Mouse (Mus musculus): Measurements from ENCODE around the gene Gm3336. TPM values are rescaled to one million over a fixed set of nuclear protein-coding genes. Genes with fewer than 3 reads are reported as not detected.
A peak's percentile ranks its signal among the peaks of the same experiment; 100 is the strongest.

The Gm3336 gene
- 1.8 and 3.9 TPM in 2 replicates for total RNA-seq (2012; rRNA removed)

- in situ Hi-C loops (cut with MboI; ENCODE audit: low sequenced_read_pairs in 2 of 2, unreplicated experiment in 2 of 2), result loop anchor here (5.0 kb wide), 2 partner anchors 34 to 39 kb away; partner anchors contain the start of gene Rab3a (in 1 of the 2)
- H3K4me1 ChIP-seq (ENCODE audit: control insufficient read depth in 2 of 2, insufficient read depth in 2 of 2, low read length in 2 of 2, poor library complexity in 1 of 2), result peaks cover 0 to 12% of the 10 kb centered on the region in 2 experiments; a peak in 1 of 4 replicates
- no peak for DNase-seq (ENCODE audit: low read depth, low spot score)
- no peak within 1 kb of the TSS for H3K27ac ChIP-seq (ENCODE audit: insufficient read depth, low read depth, low read length, poor library complexity, severe bottlenecking)
- H3K4me3 ChIP-seq (ENCODE audit: insufficient read depth in 1 of 2, low read depth in 1 of 2, low read length in 2 of 2, poor library complexity in 1 of 2, severe bottlenecking in 1 of 2), result peak within 1 kb of the TSS in 1 of 2 experiments; percentile 35; a peak in 1 of 4 replicates
- H3K9ac ChIP-seq (ENCODE audit: insufficient read depth, low read depth, low read length, poor library complexity, severe bottlenecking), result 0 out of 2 replicates have a peak within 1 kb of the TSS, but pooled peaks have one; percentile 58
- H3K9me3 ChIP-seq (ENCODE audit: control insufficient read depth, insufficient read depth, low read depth, low read length), result no peaks in the 10 kb centered on the region
- no peak for TF ChIP-seq HCFC1 (IDR thresholded peaks at IDR 0.05; ENCODE audit: borderline replicate concordance, insufficient read depth, low read length)
- TF ChIP-seq ZNF384 (IDR thresholded peaks at IDR 0.05; ENCODE audit: low read depth, low read length), result no peak
- TF ChIP-seq ZC3H11A (IDR thresholded peaks at IDR 0.05; ENCODE audit: borderline replicate concordance, low read depth, low read length), result no peak
- TF ChIP-seq CHD2 (IDR thresholded peaks at IDR 0.05; ENCODE audit: low read depth, low read length), result no peak
- TF ChIP-seq MAFK (IDR thresholded peaks at IDR 0.05; ENCODE audit: insufficient read depth, low read depth, low read length), result no peak
- H3K36me3 ChIP-seq (ENCODE audit: control insufficient read depth, insufficient read depth, low read length, poor library complexity, severe bottlenecking), result no peaks in the 10 kb centered on the region
These were observed at the start of gene Gm3336 for GRCm38 (mm10) chr8:70718297-70718696. Gm3336 (plus strand) TSS chr8:70718543.

- Histone ChIP-seq H3K36me3 (ENCODE audit: control insufficient read depth, insufficient read depth, low read length, poor library complexity, severe bottlenecking) (peaks cover 7% of the 10 kb centered on the region; the same call in 1 of the 2 replicates), H3K9ac (ENCODE audit: insufficient read depth, low read depth, low read length, poor library complexity, severe bottlenecking) (peak overlapping the region; percentile 33; the same call in 1 of the 2 replicates), H3K9me3 (ENCODE audit: control insufficient read depth, insufficient read depth, low read depth, low read length) (no peaks in the 10 kb centered on the region), H3K27ac (ENCODE audit: insufficient read depth, low read depth, low read length, poor library complexity, severe bottlenecking) (no peak overlapping the region; the same call in 1 of the 2 replicates), H3K4me3 (ENCODE audit: insufficient read depth in 1 of 2, low read depth in 1 of 2, low read length in 2 of 2, poor library complexity in 1 of 2, severe bottlenecking in 1 of 2) (no peak overlapping the region), H3K4me1 (ENCODE audit: control insufficient read depth in 2 of 2, insufficient read depth in 2 of 2, low read length in 2 of 2, poor library complexity in 1 of 2) (peaks cover 18 to 29% of the 10 kb centered on the region in 2 experiments)
- TF ChIP-seq HCFC1 (IDR thresholded peaks at IDR 0.05; ENCODE audit: borderline replicate concordance, insufficient read depth, low read length) (no peak), ZNF384 (IDR thresholded peaks at IDR 0.05; ENCODE audit: low read depth, low read length) (no peak), MAFK (IDR thresholded peaks at IDR 0.05; ENCODE audit: insufficient read depth, low read depth, low read length) (no peak), ZC3H11A (IDR thresholded peaks at IDR 0.05; ENCODE audit: borderline replicate concordance, low read depth, low read length) (no peak), CHD2 (IDR thresholded peaks at IDR 0.05; ENCODE audit: low read depth, low read length) (no peak)
- DNase-seq (ENCODE audit: low read depth, low spot score), result no peak
- in situ Hi-C loops (cut with MboI; ENCODE audit: low sequenced_read_pairs in 2 of 2, unreplicated experiment in 2 of 2), result no loop called here
These were observed 46.6 kb upstream of the Gm3336 start for GRCm38 (mm10) chr8:70671615-70672324.

- in situ Hi-C loops (cut with MboI; ENCODE audit: low sequenced_read_pairs in 2 of 2, unreplicated experiment in 2 of 2), result no loop called here
- peaks cover 16 to 28% of the 10 kb centered on the region in 2 experiments for H3K4me1 ChIP-seq (ENCODE audit: control insufficient read depth in 2 of 2, insufficient read depth in 2 of 2, low read length in 2 of 2, poor library complexity in 1 of 2)
- TF ChIP-seq ZC3H11A (IDR thresholded peaks at IDR 0.05; ENCODE audit: borderline replicate concordance, low read depth, low read length) (0 out of 2 replicates have a peak, but pooled peaks have one; percentile 24), ZNF384 (IDR thresholded peaks at IDR 0.05; ENCODE audit: low read depth, low read length) (no peak), MAFK (IDR thresholded peaks at IDR 0.05; ENCODE audit: insufficient read depth, low read depth, low read length) (no peak), CHD2 (IDR thresholded peaks at IDR 0.05; ENCODE audit: low read depth, low read length) (no peak), HCFC1 (IDR thresholded peaks at IDR 0.05; ENCODE audit: borderline replicate concordance, insufficient read depth, low read length) (no peak)
- H3K27ac ChIP-seq (ENCODE audit: insufficient read depth, low read depth, low read length, poor library complexity, severe bottlenecking), result peak overlapping the region; percentile 64; the same call in 1 of the 2 replicates
- no peak for DNase-seq (ENCODE audit: low read depth, low spot score)
- peak overlapping the region; percentile 54 to 67 for H3K4me3 ChIP-seq (ENCODE audit: insufficient read depth in 1 of 2, low read depth in 1 of 2, low read length in 2 of 2, poor library complexity in 1 of 2, severe bottlenecking in 1 of 2)
- peaks cover 9% of the 10 kb centered on the region; the same call in 1 of the 2 replicates for H3K36me3 ChIP-seq (ENCODE audit: control insufficient read depth, insufficient read depth, low read length, poor library complexity, severe bottlenecking)
- peak overlapping the region; percentile 76 for H3K9ac ChIP-seq (ENCODE audit: insufficient read depth, low read depth, low read length, poor library complexity, severe bottlenecking)
- H3K9me3 ChIP-seq (ENCODE audit: control insufficient read depth, insufficient read depth, low read depth, low read length), result no peaks in the 10 kb centered on the region
These were observed 45.8 kb upstream of the Gm3336 start for GRCm38 (mm10) chr8:70672325-70673078.

- H3K9ac ChIP-seq (ENCODE audit: insufficient read depth, low read depth, low read length, poor library complexity, severe bottlenecking), result peak within 1 kb of the TSS; percentile 99
- peak within 1 kb of the TSS; percentile 94 to 97 for H3K4me3 ChIP-seq (ENCODE audit: insufficient read depth in 1 of 2, low read depth in 1 of 2, low read length in 2 of 2, poor library complexity in 1 of 2, severe bottlenecking in 1 of 2)
- TF ChIP-seq ZC3H11A (IDR thresholded peaks at IDR 0.05; ENCODE audit: borderline replicate concordance, low read depth, low read length), result no peak; the same call in 1 of the 2 replicates
- peak; percentile 88 for TF ChIP-seq CHD2 (IDR thresholded peaks at IDR 0.05; ENCODE audit: low read depth, low read length)
- no peak for TF ChIP-seq MAFK (IDR thresholded peaks at IDR 0.05; ENCODE audit: insufficient read depth, low read depth, low read length)
- TF ChIP-seq HCFC1 (IDR thresholded peaks at IDR 0.05; ENCODE audit: borderline replicate concordance, insufficient read depth, low read length), result peak; percentile 14; the same call in 1 of the 2 replicates
- in situ Hi-C loops (cut with MboI; ENCODE audit: low sequenced_read_pairs in 2 of 2, unreplicated experiment in 2 of 2), result no loop called here
- peak; percentile 97 for DNase-seq (ENCODE audit: low read depth, low spot score)
- H3K9me3 ChIP-seq (ENCODE audit: control insufficient read depth, insufficient read depth, low read depth, low read length), result no peaks in the 10 kb centered on the region
- peaks cover 16% of the 10 kb centered on the region; the same call in 1 of the 2 replicates for H3K36me3 ChIP-seq (ENCODE audit: control insufficient read depth, insufficient read depth, low read length, poor library complexity, severe bottlenecking)
- H3K27ac ChIP-seq (ENCODE audit: insufficient read depth, low read depth, low read length, poor library complexity, severe bottlenecking), result peak within 1 kb of the TSS; percentile 99
- peaks cover 16 to 34% of the 10 kb centered on the region in 2 experiments for H3K4me1 ChIP-seq (ENCODE audit: control insufficient read depth in 2 of 2, insufficient read depth in 2 of 2, low read length in 2 of 2, poor library complexity in 1 of 2)
These were observed 45.1 kb upstream of the Gm3336 start, which contains the start of gene Lsm4 for GRCm38 (mm10) chr8:70673079-70673856. Lsm4 (plus strand) TSS chr8:70673248.

Data from ES-E14 (cell line).